Mouse (Mus musculus) frontal cortex, adult (tissue): Measurements from ENCODE around the gene March10.

Experiments used
- ATAC-seq: cut with Nextera tagmentation; 2 replicates; pipeline ENCODE4 v1.9.2; 2017; ENCODE audit warnings: mild to moderate bottlenecking, moderate library complexity, mixed read lengths; ENCODE audit not compliant: low TSS enrichment

The March10 gene

GRCm38 (mm10) chr11:105466756-105467155 is 10.2 kb upstream of the March10 start:
- ATAC-seq = no peak; the same call in 1 of the 2 replicates

- no peak for ATAC-seq
Observed at GRCm38 (mm10) chr11:105465488-105465887, 9.0 kb upstream of the March10 start.

- ATAC-seq = no peak
Observed at GRCm38 (mm10) chr11:105464430-105464967, 8.0 kb upstream of the March10 start.

GRCm38 (mm10) chr11:105459900-105460299 is 3.4 kb upstream of the March10 start:
- ATAC-seq = no peak

- no peak; the same call in 1 of the 2 replicates for ATAC-seq
Observed at GRCm38 (mm10) chr11:105457041-105457440, 506 bp upstream of the March10 start.

GRCm38 (mm10) chr11:105455118-105455517 is 1.4 kb downstream of the March10 start:
- peak; percentile 38; the same call in 1 of the 2 replicates for ATAC-seq

- ATAC-seq = no peak
Observed at GRCm38 (mm10) chr11:105453084-105453483, 3.5 kb downstream of the March10 start.

- ATAC-seq = no peak
Observed at GRCm38 (mm10) chr11:105452504-105452903, 4.0 kb downstream of the March10 start.

GRCm38 (mm10) chr11:105451553-105452135 is 4.9 kb downstream of the March10 start:
- ATAC-seq = no peak

GRCm38 (mm10) chr11:105449581-105450315 is 6.8 kb downstream of the March10 start:
- ATAC-seq = no peak

- ATAC-seq = no peak
Observed at GRCm38 (mm10) chr11:105447661-105448060, 8.9 kb downstream of the March10 start.

GRCm38 (mm10) chr11:105446221-105446620 is 10.3 kb downstream of the March10 start:
- no peak for ATAC-seq

GRCm38 (mm10) chr11:105445741-105446140 is 10.8 kb downstream of the March10 start:
- no peak for ATAC-seq

GRCm38 (mm10) chr11:105444929-105445328 is 11.6 kb downstream of the March10 start:
- no peak for ATAC-seq

GRCm38 (mm10) chr11:105443505-105443904 is 13.0 kb downstream of the March10 start:
- ATAC-seq = no peak

GRCm38 (mm10) chr11:105439796-105440195 is 16.7 kb downstream of the March10 start:
- no peak for ATAC-seq

GRCm38 (mm10) chr11:105438907-105439306 is 17.6 kb downstream of the March10 start:
- no peak for ATAC-seq

GRCm38 (mm10) chr11:105426441-105426840 is 30.1 kb downstream of the March10 start:
- ATAC-seq = no peak

GRCm38 (mm10) chr11:105424643-105425042 is 31.9 kb downstream of the March10 start:
- no peak for ATAC-seq

- peak; percentile 94 for ATAC-seq
Observed at GRCm38 (mm10) chr11:105420671-105421450, 35.7 kb downstream of the March10 start.

- ATAC-seq = peak; percentile 68
Observed at GRCm38 (mm10) chr11:105419946-105420345, 36.6 kb downstream of the March10 start.

GRCm38 (mm10) chr11:105414009-105414408 is 42.5 kb downstream of the March10 start:
- ATAC-seq = no peak
